8 mouse cellular contexts compared by ENCODE assay signal in the genomic region with DNA sequence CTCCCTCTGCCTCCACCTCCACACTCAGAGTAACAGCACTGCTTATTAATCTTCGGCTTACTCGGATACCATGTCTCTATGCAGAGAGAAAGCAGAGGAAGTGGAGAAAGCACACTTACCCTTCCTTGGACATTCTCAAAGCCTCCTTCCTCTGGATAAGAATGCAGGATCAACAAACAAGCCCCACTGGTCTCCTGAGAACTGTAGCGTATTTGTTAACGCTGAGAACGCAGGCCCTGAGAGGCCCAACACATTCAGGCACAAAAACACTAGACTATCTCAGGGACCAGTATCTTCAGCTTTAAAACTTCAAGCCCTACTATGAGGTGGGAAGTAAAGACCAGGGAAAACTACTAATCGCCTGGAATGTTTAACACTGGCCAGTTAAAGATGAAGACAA.
DNase-seq lines count a peak whose midpoint lies in the region; ATAC-seq and TF ChIP-seq lines count a peak whose summit lies in the region.

No protein-coding gene starts in this region.

- no peak for ATAC-seq in forebrain, embryonic 14.5 days
- no peak for ATAC-seq in liver, embryonic 12.5 days

- H3K9me3 ChIP-seq in forebrain, embryonic 14.5 days (replicated peaks; ENCODE audit: control insufficient read depth, low read length) = no peaks in the 10 kb centered on the region
- H3K9me3 ChIP-seq in liver, embryonic 12.5 days (replicated peaks) = no peaks in the 10 kb centered on the region

- H3K27ac ChIP-seq in kidney, adult 2 months (ENCODE audit: insufficient read depth, low read depth, low read length) = peak overlapping the region; percentile 76
- peak overlapping the region; percentile 31 for H3K27ac ChIP-seq in cortical plate, adult 2 months (ENCODE audit: insufficient read depth, low read length)
- H3K27ac ChIP-seq in forebrain, embryonic 14.5 days (ENCODE audit: low read depth, low read length) = peak overlapping the region; percentile 48; the same call in 1 of the 2 replicates
- H3K27ac ChIP-seq in liver, embryonic 12.5 days = 0 out of 2 replicates have a peak overlapping the region, but pooled peaks have one; percentile 6

- 0 out of 2 replicates have a peak overlapping the region, but pooled peaks have one; percentile 12 for H3K4me2 ChIP-seq in forebrain, embryonic 14.5 days (ENCODE audit: low read length)
- no peak overlapping the region for H3K4me2 ChIP-seq in liver, embryonic 12.5 days

- H3K4me1 ChIP-seq in kidney, adult 2 months (ENCODE audit: control insufficient read depth, insufficient read depth, low read length) = peaks cover 6% of the 10 kb centered on the region
- peaks cover 8% of the 10 kb centered on the region; the same call in 1 of the 2 replicates for H3K4me1 ChIP-seq in cortical plate, adult 2 months (ENCODE audit: control insufficient read depth, insufficient read depth, low read length)
- H3K4me1 ChIP-seq in forebrain, embryonic 14.5 days (ENCODE audit: control insufficient read depth, insufficient read depth, low read length) = no peaks in the 10 kb centered on the region; the same call in 1 of the 2 replicates
- H3K4me1 ChIP-seq in liver, embryonic 12.5 days = peaks cover 36% of the 10 kb centered on the region

- no peak overlapping the region for H3K9ac ChIP-seq in forebrain, embryonic 14.5 days (ENCODE audit: low read length)
- H3K9ac ChIP-seq in liver, embryonic 12.5 days = no peak overlapping the region

- TF ChIP-seq POLR2A in kidney, adult 2 months (IDR thresholded peaks at IDR 0.05; ENCODE audit: low read depth, low read length) = no peak
- TF ChIP-seq POLR2A in cortical plate, adult 2 months (IDR thresholded peaks at IDR 0.05; ENCODE audit: extremely low read depth, insufficient read depth, low read length) = no peak

- H3K4me3 ChIP-seq in kidney, adult 2 months (ENCODE audit: insufficient read depth, low read depth, low read length) = no peak overlapping the region
- no peak overlapping the region for H3K4me3 ChIP-seq in cortical plate, adult 2 months (ENCODE audit: insufficient read depth, low read length)
- H3K4me3 ChIP-seq in forebrain, embryonic 14.5 days (ENCODE audit: low read depth, low read length) = no peak overlapping the region
- H3K4me3 ChIP-seq in liver, embryonic 12.5 days = no peak overlapping the region

- no peak for DNase-seq in kidney, adult 2 months
- DNase-seq in kidney, postnatal 25 days = no peak
- peak; percentile 13 for DNase-seq in forebrain, embryonic 14.5 days (ENCODE audit: low spot score)
- no peak for DNase-seq in urinary bladder, postnatal 10 days (ENCODE audit: low spot score)
- DNase-seq in adrenal gland, adult 8-10 months = no peak
- no peak for DNase-seq in thymus, postnatal 10 days (ENCODE audit: low spot score in 2 of 2)

- no peaks in the 10 kb centered on the region for H3K36me3 ChIP-seq in kidney, adult 2 months (ENCODE audit: control insufficient read depth, insufficient read depth, low read length)
- H3K36me3 ChIP-seq in forebrain, embryonic 14.5 days (ENCODE audit: control insufficient read depth, insufficient read depth, low read length) = no peaks in the 10 kb centered on the region
- H3K36me3 ChIP-seq in liver, embryonic 12.5 days = peaks cover 33% of the 10 kb centered on the region

- H3K27me3 ChIP-seq in kidney, adult 2 months (replicated peaks; ENCODE audit: control insufficient read depth, insufficient read depth, low read length) = no peaks in the 10 kb centered on the region
- H3K27me3 ChIP-seq in forebrain, embryonic 14.5 days (replicated peaks; ENCODE audit: control insufficient read depth, insufficient read depth, low read length) = no peaks in the 10 kb centered on the region
- H3K27me3 ChIP-seq in liver, embryonic 12.5 days (replicated peaks) = no peaks in the 10 kb centered on the region

- WGBS in kidney, adult 2 months = 40% methylated on average over 6 of the region's 6 CpGs
- WGBS in forebrain, embryonic 14.5 days = 26% methylated on average over 6 of the region's 6 CpGs
- 69% methylated on average over 6 of the region's 6 CpGs for WGBS in liver, embryonic 12.5 days (ENCODE audit: insufficient replicate concordance)

- no peak for TF ChIP-seq CTCF in kidney, adult 2 months (conservative IDR thresholded peaks at IDR 0.05; ENCODE audit: insufficient read depth, insufficient read length, low read depth, low read length)
- TF ChIP-seq CTCF in cortical plate, adult 2 months (IDR thresholded peaks at IDR 0.05; ENCODE audit: extremely low read depth, insufficient read depth, low read length) = no peak

Comparison
In these comparisons a context has a peak if more than half of its experiments do, and no peak if none do; other contexts are left out.
1. H3K27ac ChIP-seq: peak in every context shown above with its lines; median percentile 76 in kidney, adult 2 months; 48 in forebrain, embryonic 14.5 days; 31 in cortical plate, adult 2 months; 6 in liver, embryonic 12.5 days.